Mouse (Mus musculus): ENCODE results near the gene Olfr364-ps1.

DNA sequence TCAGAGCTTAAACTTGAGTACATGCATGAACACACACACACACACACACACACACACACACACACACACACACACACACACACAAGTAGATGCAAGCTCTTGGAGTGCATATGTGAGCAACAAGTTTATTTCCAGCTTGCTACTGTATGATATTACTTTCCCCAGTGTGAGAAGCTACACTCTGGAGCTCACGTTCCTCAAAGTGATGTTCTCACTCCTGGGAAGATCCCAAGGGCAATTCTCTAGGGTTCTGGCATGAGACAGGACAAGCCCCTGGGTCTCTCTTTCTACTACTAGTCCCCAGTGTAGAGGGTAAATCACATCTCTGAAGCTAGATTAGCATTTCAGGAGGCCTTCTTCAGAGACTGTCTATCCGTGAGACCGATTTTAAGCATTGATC lies at the start of gene Olfr364-ps1:
- no peak for TF ChIP-seq CTCF (IDR thresholded peaks at IDR 0.05; ENCODE audit: extremely low read depth, insufficient read depth, insufficient read length, insufficient replicate concordance)
- TF ChIP-seq POLR2A (IDR thresholded peaks at IDR 0.05; ENCODE audit: low read depth, low read length) = no peak
